Mouse (Mus musculus): ENCODE results near the gene Tmem222.

DNA sequence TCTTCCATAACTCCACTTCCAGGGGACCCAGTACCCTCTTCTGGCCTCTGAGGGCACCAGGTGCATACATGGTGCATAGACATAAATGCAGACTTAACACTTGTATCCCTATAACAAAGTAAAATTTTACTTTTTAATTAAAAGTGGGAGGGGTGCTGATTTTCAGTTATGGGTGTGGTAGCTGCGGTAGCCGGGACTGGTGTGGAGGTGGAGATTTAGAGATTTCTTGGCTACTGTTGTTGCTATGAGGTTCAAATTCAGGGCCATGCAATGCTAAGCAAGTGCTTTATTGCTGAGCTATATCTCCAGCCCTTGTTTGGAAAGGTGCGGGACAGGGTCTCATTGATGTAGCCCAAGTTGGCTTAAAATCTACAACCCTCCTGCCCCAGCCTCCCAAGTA, 58.8 kb downstream of the Tmem222 start:
- no peak for TF ChIP-seq CTCF (IDR thresholded peaks at IDR 0.05; ENCODE audit: low read depth, low read length)
- TF ChIP-seq POLR2A (IDR thresholded peaks at IDR 0.05; ENCODE audit: insufficient read depth, low read length) = no peak
- TF ChIP-seq EP300 (IDR thresholded peaks at IDR 0.05; ENCODE audit: insufficient read depth, low read depth, low read length) = no peak

All from ES-Bruce4 (cell line).